Mouse (Mus musculus): ENCODE measurements around the gene Astn2. TPM values are rescaled to one million over a fixed set of nuclear protein-coding genes. Genes with fewer than 3 reads are reported as not detected.

Gene Astn2
- polyA plus RNA-seq, 1 experiment, result not detected

DNA sequence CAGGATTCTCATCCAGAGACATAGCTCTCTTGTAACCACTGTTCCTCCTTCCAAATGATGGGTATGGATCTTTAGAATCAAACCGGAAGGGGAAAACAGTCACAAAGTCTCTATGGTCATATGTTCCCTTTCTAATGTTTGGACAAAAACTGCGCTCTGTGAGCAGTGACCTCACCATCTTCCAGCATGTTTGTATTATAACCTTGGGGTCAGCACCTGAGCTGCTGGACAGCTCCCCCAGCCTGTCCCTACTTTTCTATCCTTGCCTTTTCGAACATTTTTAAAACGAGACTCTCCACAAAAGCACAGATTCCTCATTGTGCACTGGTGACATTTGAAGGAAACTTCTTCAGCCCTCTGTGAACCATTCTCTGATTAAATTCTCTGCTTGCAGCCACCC, 5.3 kb downstream of the Astn2 start:
- Histone ChIP-seq H3K36me3 (replicated peaks; ENCODE audit: low read length) (no peaks in the 10 kb centered on the region), H3K4me3 (replicated peaks) (no peak overlapping the region), H3K4me1 (no peaks in the 10 kb centered on the region), H3K27me3 (replicated peaks) (peaks cover 26% of the 10 kb centered on the region), H3K9me3 (no peaks in the 10 kb centered on the region)
- no peak for TF ChIP-seq GATA1 (IDR thresholded peaks at IDR 0.05; ENCODE audit: borderline replicate concordance, low read length)
- TF ChIP-seq FLI1 (IDR thresholded peaks at IDR 0.05; ENCODE audit: low read length), result no peak

DNA sequence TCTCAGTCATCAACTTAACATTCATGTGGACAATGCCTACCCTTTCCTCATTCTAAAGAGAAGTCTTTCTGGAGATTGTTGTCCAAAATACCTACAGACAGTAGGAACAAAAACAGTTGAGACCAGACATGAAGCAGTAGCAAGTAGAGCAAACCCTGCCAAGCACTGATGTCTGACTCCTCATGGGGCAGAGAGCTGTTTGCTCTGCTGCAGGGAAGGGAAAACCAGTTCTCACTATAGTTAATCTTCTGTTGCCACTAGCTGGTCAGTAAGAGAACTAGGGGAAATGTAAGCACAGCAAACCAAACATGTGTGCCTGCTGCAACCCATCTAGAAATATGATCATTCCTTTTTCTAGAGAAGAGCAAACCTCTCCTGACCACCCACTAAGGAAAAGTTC, 7.2 kb downstream of the Astn2 start:
- TF ChIP-seq FLI1 (IDR thresholded peaks at IDR 0.05; ENCODE audit: low read length) (no peak), GATA1 (IDR thresholded peaks at IDR 0.05; ENCODE audit: borderline replicate concordance, low read length) (no peak)
- H3K9me3 ChIP-seq, result peaks cover 3% of the 10 kb centered on the region

DNA sequence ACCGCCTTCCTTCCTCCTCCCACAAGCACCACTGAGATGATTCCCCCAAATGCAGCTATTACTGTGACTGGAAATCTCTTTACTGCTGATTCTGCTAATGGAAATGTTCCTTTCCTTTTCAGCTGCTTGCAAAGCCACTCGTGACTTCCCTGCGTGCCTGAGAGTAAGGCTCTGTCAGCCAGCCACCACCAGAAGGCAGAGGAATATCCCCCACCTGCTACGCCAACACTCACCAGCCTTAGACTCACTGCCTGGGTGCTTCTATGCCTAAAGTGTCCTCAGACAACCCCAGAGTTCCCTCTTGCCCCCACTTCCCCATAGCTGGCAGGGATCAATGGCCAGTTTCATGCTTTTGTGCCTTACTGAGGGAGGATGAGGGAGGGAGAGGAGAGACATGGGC, 11.1 kb downstream of the Astn2 start:
- Histone ChIP-seq H3K36me3 (replicated peaks; ENCODE audit: low read length) (no peaks in the 10 kb centered on the region), H3K4me1 (no peaks in the 10 kb centered on the region), H3K4me3 (replicated peaks) (no peak overlapping the region), H3K27me3 (replicated peaks) (no peaks in the 10 kb centered on the region), H3K9me3 (peaks cover 3% of the 10 kb centered on the region)
- TF ChIP-seq FLI1 (IDR thresholded peaks at IDR 0.05; ENCODE audit: low read length) (no peak), GATA1 (IDR thresholded peaks at IDR 0.05; ENCODE audit: borderline replicate concordance, low read length) (no peak)

More for the DNA sequence above, 7.2 kb downstream of the Astn2 start:
- H3K4me3 ChIP-seq (replicated peaks), result no peak overlapping the region
- no peaks in the 10 kb centered on the region for H3K4me1 ChIP-seq
- H3K36me3 ChIP-seq (replicated peaks; ENCODE audit: low read length), result no peaks in the 10 kb centered on the region
- H3K27me3 ChIP-seq (replicated peaks), result peaks cover 8% of the 10 kb centered on the region

DNA sequence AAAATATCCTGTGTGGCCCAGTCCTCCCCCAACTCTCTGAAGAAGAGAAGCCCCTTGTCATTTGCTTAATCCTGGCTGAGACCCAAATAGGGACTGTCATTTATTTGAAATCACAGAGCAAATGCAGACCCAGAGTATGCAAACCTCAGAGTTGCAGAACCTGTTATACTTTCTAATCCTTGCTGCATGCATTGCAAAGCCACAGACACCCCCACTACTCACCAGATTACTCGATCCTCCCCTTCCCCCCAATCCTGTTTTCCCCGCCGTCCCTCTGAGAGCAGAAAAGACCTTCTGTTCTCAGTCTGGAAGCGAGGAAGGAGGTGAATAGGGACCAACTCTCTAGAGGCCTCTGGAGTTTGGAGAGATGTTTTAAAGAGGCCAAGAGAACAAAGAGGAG, 13.9 kb downstream of the Astn2 start:
- no peaks in the 10 kb centered on the region for H3K27me3 ChIP-seq (replicated peaks)
- H3K36me3 ChIP-seq (replicated peaks; ENCODE audit: low read length), result no peaks in the 10 kb centered on the region
- H3K9me3 ChIP-seq, result peaks cover 3% of the 10 kb centered on the region
- no peaks in the 10 kb centered on the region for H3K4me1 ChIP-seq
- TF ChIP-seq FLI1 (IDR thresholded peaks at IDR 0.05; ENCODE audit: low read length) (no peak), GATA1 (IDR thresholded peaks at IDR 0.05; ENCODE audit: borderline replicate concordance, low read length) (no peak)
- no peak overlapping the region for H3K4me3 ChIP-seq (replicated peaks)

DNA sequence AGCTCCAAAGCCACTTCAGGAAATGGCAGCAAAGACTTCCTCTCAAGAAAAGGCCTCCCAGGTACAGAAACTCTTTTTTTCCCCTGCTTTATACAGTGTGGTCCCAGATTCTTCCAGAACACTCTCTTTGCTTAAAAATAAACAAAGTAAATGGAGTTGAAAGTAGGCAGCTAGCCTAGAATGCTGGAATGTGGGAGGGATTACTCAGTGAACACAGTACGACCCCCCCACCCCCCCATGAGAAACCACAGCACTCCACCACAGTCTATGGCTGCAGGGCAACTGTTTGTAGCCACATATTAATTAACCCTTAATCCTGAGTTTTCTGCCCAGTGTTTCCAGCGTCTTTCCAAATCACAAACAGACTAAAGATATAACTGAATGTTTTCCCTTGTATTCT, 25.8 kb downstream of the Astn2 start:
- Histone ChIP-seq H3K4me1 (no peaks in the 10 kb centered on the region), H3K9me3 (no peaks in the 10 kb centered on the region), H3K4me3 (replicated peaks) (no peak overlapping the region), H3K36me3 (replicated peaks; ENCODE audit: low read length) (no peaks in the 10 kb centered on the region), H3K27me3 (replicated peaks) (no peaks in the 10 kb centered on the region)
- TF ChIP-seq GATA1 (IDR thresholded peaks at IDR 0.05; ENCODE audit: borderline replicate concordance, low read length) (no peak), FLI1 (IDR thresholded peaks at IDR 0.05; ENCODE audit: low read length) (no peak)

DNA sequence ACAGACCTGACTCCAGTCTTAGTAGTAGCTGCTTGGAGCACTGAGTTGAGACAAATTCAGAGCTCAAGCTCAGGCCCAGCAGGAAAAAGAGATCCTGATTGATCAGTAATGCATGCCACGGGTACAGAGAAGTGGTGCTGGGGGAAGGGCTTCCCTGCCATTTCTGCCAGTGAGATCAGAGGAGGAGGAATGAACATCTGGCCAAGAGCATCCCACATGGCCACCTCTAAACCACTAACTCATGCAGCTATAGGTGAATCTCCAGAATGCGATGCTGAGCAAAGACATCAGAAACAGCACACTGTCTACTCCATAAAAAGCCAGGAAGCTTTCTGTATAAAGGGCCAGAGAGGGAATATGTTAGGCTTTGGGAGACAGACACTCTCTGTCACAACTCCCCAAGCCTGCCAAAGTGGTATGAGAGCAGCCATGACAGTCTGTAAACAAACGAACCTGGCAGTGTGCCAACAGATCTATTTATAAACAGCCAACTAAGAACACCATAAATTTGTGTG, 33.8 kb downstream of the Astn2 start:
- TF ChIP-seq GATA1 (IDR thresholded peaks at IDR 0.05; ENCODE audit: borderline replicate concordance, low read length) (no peak), FLI1 (IDR thresholded peaks at IDR 0.05; ENCODE audit: low read length) (no peak)
- no peaks in the 10 kb centered on the region for H3K27me3 ChIP-seq (replicated peaks)
- H3K36me3 ChIP-seq (replicated peaks; ENCODE audit: low read length), result no peaks in the 10 kb centered on the region
- H3K9me3 ChIP-seq, result no peaks in the 10 kb centered on the region
- H3K4me1 ChIP-seq, result no peaks in the 10 kb centered on the region
- no peak overlapping the region for H3K4me3 ChIP-seq (replicated peaks)

DNA sequence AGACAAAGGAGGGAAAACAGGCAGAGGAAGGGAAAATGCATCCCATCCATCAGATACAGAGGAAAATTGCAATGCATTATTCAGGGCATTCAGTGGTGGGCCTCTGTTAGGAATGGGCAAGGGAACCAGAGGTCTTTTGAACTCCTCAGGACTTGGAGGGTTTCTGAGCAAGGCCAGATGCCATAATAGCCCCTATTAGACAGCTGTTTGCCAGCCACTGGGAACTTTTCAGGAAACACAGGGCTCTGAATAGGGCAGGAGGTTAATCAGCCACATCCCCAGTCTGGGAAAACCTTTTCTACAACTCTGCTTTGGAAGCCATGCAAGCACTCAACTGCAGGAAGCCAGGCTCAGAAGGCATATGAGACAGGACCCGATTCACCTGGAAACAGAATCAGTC, 38.9 kb downstream of the Astn2 start:
- Histone ChIP-seq H3K4me3 (replicated peaks) (no peak overlapping the region), H3K9me3 (no peaks in the 10 kb centered on the region), H3K36me3 (replicated peaks; ENCODE audit: low read length) (no peaks in the 10 kb centered on the region), H3K27me3 (replicated peaks) (no peaks in the 10 kb centered on the region), H3K4me1 (no peaks in the 10 kb centered on the region)
- TF ChIP-seq GATA1 (IDR thresholded peaks at IDR 0.05; ENCODE audit: borderline replicate concordance, low read length) (no peak), FLI1 (IDR thresholded peaks at IDR 0.05; ENCODE audit: low read length) (no peak)

DNA sequence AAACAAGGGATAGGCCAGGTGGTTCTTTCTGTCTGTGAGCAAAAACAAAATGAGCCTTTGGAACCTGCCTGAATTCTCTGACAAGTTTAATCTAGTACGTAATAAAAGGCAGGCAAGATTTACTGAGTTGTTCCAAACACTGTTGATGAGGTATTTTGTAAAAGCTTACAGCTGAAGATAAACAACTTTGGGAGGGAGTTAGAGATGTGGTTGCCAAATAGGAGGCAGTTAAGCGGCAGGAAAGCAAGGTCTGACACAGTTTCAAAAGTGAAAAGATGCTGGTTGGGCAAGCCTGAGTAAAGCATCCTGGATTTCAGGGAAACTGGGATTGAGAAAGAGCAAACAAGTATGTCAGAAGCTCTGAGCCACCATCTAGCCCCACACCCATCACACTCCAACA, 59.8 kb downstream of the Astn2 start:
- Histone ChIP-seq H3K9me3 (no peaks in the 10 kb centered on the region), H3K27me3 (replicated peaks) (no peaks in the 10 kb centered on the region), H3K36me3 (replicated peaks; ENCODE audit: low read length) (no peaks in the 10 kb centered on the region), H3K4me3 (replicated peaks) (no peak overlapping the region), H3K4me1 (no peaks in the 10 kb centered on the region)
- TF ChIP-seq GATA1 (IDR thresholded peaks at IDR 0.05; ENCODE audit: borderline replicate concordance, low read length) (no peak), FLI1 (IDR thresholded peaks at IDR 0.05; ENCODE audit: low read length) (no peak)

DNA sequence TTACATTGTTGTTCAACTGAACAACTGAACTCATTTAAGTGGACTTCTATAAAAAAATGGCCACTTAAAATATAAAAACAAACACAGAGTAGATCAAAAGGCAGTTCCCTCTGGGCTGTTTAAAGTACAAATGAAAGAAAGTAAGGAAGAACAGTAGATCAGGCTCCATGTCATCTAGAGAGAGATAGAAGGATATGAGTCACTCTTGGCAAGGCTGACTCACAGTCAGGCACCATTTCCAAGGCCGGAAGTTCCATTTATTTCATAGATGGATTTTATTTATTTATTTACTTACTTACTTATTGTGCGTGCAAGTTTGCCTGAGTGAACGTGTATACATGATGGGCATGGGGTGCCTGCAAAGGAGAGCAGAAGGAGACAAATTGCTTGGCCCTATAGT, 67.0 kb downstream of the Astn2 start:
- no peaks in the 10 kb centered on the region for H3K36me3 ChIP-seq (replicated peaks; ENCODE audit: low read length)
- TF ChIP-seq FLI1 (IDR thresholded peaks at IDR 0.05; ENCODE audit: low read length) (no peak), GATA1 (IDR thresholded peaks at IDR 0.05; ENCODE audit: borderline replicate concordance, low read length) (no peak)
- H3K9me3 ChIP-seq, result no peaks in the 10 kb centered on the region; the same call in 1 of the 2 replicates
- H3K27me3 ChIP-seq (replicated peaks), result no peaks in the 10 kb centered on the region
- H3K4me1 ChIP-seq, result no peaks in the 10 kb centered on the region
- H3K4me3 ChIP-seq (replicated peaks), result no peak overlapping the region

DNA sequence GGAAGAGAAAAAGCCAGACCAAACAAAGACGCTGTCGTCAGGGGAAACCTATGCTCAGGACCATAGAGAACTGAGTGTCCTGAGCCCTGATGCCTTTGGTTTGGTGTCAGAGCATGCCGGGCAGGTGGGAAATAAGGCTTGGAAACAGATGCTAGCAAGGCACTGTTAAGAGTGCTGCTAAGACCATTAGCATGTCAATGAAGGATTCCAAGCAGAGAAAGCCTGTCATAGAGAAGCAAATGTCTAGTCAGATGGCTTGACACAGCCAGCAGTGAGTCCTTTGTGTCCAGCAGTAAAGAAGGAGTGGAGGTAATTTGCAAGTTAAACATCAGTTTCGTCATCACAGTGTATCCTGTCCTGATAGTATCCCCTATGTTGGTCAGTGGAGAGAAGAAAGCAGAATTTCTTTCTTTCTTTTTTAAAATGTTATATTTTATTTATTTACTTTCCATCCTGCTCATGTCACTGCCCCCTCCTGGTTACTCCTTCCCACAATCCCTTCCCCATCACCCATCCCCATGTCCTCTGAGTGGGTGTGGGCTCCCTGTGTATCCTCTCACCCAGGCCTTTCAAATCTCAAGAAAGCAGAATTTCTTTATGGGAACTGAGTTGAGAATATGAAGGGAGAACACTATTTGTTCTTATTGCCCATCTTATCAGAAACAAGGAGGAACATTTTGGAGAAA, 73.7 kb downstream of the Astn2 start:
- Histone ChIP-seq H3K4me3 (replicated peaks) (no peak overlapping the region), H3K4me1 (no peaks in the 10 kb centered on the region), H3K36me3 (replicated peaks; ENCODE audit: low read length) (no peaks in the 10 kb centered on the region), H3K27me3 (replicated peaks) (no peaks in the 10 kb centered on the region), H3K9me3 (no peaks in the 10 kb centered on the region)
- TF ChIP-seq GATA1 (IDR thresholded peaks at IDR 0.05; ENCODE audit: borderline replicate concordance, low read length), result no peak
- no peak for TF ChIP-seq FLI1 (IDR thresholded peaks at IDR 0.05; ENCODE audit: low read length)
